Mouse (Mus musculus): Measurements from ENCODE around the gene Rab6b.
A peak's percentile ranks its signal among the peaks of the same experiment; 100 is the strongest.

DNA sequence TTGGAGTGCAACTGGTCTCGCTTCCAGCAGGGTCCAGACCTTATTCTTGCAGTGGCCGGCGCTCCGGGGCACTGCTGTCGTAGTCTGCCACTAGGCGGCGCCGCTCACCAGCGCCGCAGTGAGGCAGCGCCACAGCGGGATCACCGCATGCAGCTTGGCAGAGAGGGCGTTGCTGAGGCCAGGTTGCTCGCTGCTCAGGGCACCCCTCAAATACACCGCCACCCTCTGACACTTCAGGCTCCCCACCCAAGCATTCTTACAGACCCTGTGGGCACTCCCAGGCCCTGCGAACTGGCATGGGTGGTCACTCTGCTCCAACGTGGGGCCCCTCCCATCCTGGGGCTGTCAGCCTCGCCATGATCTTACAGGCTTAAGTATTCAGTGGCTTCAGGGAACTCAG, 19.3 kb upstream of the Rab6b start:
- TF ChIP-seq CTCF (IDR thresholded peaks at IDR 0.05; ENCODE audit: borderline replicate concordance, extremely low read depth, insufficient read depth, insufficient read length) = peak; percentile 98
- no peak for TF ChIP-seq POLR2A (IDR thresholded peaks at IDR 0.05; ENCODE audit: borderline replicate concordance, extremely low read depth, insufficient read depth, insufficient read length, poor library complexity, severe bottlenecking)

All from brain, embryonic 14.5 days (tissue).